Mouse (Mus musculus) megakaryocyte, embryonic 14.5 days (primary cell): ENCODE results near the gene Spdye4b.

ENCODE experiments used
- FLI1 ChIP-seq: IDR thresholded peaks from 2 replicates; pipeline ENCODE4 v1.6.1; 2012; ENCODE audit warnings: low read length, inconsistent platforms, mixed read lengths
- GATA1 ChIP-seq: IDR thresholded peaks from 3 replicates; pipeline ENCODE4 v1.6.1; 2012; ENCODE audit warnings: mixed read lengths, low read length, inconsistent platforms, borderline replicate concordance

GRCm38 (mm10) chr5:143226790-143227189, 46.0 kb downstream of the Spdye4b start, which contains the start of gene Spdye4a:
- TF ChIP-seq GATA1 (no peak), FLI1 (no peak)
